Mouse (Mus musculus): ENCODE measurements around the gene B4galt1.

The B4galt1 gene

DNA sequence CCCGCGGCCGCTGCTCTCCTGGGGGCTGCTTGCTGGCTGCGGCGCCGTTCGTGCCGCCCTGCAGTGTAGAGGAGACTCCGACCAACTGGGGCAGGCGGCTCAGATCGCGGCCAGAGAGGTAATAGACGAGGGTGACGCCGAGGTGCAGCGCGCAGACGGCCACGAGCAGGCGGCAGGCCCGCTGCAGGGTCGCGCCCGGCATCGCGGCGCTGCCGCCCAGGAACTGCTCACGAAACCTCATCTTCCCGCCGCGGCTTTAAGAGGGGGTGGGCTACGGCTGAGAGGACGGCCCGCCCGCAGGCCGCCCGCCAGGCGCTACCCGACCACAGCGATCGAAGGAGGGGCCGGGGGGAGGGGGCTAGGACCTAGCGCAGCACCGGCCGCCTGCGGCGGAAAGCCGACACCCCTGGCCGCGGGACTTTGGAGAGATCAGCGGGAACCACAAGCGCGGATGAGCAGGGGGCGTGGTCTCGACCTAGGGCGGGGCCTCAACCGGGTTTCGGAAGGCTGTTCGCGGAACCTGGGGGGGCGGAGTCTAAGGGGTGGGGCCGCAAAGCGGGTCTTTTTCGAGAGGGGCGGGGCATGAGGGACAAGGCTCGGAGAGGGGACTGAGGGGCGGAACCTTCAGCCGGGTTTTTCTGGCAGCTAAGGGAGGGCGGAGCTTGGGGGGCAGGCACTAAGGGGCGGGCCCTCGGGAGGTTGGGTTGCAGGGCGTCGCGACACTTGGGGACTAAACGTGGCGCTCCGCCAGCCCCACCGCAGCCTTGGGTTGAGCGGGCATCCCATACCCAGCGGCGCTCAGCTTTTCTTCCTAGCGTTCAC is at the start of gene B4galt1:
B4galt1 (minus strand) TSS at position 441 of the 822 bp plus-strand sequence.
- DNase-seq (ENCODE audit: low read depth, low spot score) = peak; percentile 92

DNA sequence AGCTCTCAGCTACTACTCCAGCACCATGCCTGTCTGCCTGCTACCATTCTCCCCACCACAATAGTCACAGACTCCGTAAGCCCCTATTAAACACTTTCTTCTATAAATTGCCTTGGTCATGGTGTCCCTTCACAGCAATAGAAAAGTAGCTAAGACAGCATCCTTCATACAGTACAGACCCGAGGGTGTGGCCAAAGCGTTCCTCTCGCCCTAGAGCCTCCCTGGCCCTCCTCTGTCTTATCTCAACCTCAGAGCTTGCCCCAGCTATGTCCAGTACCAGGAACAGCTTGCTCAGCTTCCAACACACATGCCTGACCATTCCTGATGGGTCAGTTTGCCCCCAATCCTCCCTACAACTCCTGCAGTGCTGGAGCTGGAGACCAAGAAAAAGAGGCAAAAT is 46.8 kb upstream of the B4galt1 start:
- no peak for DNase-seq (ENCODE audit: low read depth, low spot score)

DNA sequence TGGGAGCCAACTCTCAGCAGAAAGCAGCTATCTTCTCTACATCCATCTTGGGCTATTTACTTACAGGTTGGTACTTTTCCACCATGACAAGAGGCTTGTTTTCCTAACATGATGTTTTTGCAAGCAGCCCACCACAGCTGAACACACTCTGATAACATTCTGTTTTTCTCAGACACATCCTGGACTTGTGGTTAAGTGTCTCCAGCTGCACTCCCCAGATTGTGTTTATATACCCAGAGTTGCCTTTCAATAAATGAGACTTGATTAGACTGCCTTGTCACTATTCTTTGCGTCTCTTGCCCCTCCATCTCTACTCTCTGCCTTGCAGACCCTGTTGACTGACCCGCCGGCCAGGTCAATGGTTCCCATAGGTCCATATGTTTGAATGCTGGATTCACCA is 46.3 kb upstream of the B4galt1 start:
- DNase-seq (ENCODE audit: low read depth, low spot score) = no peak

DNA sequence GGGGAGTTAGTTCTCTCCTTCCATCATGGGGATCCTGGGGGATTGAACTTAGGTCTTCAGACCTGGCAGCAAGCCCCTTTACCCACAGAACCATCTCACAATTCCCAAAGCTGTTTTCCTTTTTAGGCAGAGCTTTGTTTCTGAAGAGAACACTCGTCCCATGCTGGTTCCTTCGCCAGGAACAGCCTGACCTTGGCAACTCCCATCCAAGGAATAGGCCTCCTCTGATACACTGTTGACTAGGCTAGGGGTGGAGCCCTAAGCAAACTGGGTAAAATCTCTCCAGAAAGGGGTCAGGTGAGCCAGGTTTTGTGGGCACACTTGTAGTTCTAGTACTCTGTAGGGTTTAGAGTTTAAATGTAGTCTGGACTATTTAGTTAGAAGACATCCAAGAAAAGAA is 45.5 kb upstream of the B4galt1 start:
- no peak for DNase-seq (ENCODE audit: low read depth, low spot score)

DNA sequence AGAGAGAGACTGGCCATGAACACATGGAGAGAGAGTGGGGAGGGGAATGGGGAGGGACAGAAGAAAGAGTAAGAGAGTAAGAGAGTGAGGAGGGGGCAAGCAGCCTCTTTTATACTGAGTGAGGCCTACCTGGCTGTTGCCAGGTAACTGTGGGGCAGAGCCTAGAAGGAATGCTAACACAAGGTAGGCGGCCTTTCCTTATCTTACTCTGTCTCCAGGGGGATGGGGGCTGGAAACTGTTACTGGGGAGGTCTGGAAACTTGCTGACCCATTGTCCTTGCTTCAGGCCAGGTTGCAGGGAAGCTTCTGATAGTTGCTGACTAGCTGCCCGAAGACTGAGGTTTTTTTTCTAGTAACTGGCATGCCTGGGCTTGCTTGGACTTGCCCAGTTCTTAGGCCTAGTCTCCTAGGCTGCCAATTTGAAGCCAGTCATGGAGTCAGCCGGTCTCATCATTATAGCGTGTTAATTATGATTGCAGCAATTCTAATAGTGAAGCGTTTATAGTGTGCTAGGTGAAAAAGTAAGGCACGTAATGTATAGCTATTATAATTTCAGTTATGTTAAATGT is 44.8 kb upstream of the B4galt1 start:
- DNase-seq (ENCODE audit: low read depth, low spot score) = no peak

DNA sequence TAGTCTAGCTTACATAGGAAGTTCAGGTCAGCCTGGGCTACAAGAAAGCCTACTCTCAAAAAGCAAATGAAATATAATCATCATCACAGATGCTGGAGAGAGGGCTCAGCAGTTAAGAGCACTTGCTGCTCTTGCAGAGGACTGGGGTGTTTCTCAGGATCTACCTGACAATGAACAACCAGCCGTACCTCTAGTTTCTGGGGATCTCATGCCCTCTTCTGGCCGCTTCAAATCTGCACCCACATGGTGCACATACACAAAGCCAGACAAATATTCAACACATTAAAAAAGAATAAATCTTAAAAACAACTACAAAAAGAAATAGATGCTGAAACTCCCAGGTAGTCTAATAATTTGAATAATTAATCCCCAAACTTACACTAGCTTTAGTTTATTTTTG is 41.8 kb upstream of the B4galt1 start:
- DNase-seq (ENCODE audit: low read depth, low spot score) = no peak

DNA sequence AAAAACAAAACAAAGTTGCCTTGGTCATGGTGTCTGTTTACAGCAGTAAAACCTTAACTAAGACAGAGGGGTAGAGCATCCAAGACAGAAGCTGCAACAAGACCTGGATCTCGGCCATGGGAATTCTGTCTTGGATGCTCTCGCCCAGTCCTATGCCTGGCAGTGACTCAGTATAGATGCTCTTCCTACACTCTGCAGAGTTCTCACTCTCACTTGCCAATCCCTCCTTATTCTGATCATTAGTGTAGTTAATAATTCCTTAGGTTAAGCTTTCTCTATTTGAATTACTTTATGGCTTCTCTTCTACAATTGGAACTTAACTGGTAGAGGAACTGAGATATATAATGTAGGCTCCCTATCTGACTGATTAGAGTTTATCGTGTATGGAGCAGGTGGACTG is 41.3 kb upstream of the B4galt1 start:
- DNase-seq (ENCODE audit: low read depth, low spot score) = no peak

DNA sequence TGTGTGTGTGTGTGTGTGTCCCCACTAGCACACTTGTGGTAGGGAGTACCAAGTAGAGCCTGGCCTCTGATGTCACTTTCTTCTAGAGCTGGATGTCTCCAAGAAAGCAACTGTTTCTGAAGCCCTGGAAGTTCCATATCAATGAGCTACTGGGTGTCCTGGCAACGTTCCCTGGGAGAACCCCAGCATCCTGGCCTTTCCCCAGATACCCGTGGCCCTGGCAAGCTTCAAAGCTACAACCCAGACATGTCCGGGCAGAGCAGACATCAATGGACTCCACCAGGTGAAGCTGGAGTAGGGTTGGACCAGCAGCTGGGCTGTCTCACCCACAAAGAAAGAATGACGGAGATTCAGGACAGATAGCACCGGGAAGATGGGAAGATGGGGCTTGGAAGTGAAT is 37.4 kb upstream of the B4galt1 start:
- no peak for DNase-seq (ENCODE audit: low read depth, low spot score)

DNA sequence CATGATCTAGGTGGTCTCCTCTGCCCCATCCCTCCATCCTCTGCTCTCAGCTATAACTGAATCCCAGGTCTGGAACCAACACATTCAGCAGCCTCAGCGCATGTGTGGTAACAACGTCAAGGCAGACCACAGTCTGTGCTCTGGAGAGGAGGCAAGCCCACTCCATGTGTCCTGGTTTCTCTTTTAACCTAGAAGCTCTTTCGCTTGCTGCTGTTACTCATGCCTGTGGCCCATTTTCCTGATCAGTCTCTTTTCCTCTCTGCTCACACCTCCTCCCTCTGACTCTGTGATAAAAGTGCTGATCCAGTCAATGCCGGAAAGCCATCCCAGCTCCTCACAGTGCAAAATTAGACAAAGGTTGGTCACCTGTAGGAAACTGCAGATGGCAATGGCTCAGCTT is 36.2 kb upstream of the B4galt1 start:
- no peak for DNase-seq (ENCODE audit: low read depth, low spot score)

DNA sequence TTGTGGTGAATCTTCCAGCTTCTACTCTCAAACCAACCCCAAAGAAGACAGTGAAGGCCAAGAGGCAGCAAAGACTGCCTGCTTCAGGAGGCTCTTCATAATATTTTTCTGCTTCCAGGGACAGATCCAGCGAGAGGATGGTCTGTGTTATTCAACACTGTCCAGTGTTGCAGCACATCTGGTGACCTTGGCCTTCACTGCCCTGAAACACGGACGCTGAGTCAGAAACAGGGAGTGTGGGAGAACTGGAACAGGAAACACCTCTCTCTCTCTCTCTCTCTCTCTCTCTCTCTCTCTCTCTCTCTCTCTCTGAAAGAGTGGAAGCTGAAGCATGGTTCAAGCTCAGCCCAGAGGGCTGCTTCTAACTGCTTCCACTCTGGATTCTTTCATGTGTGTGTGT is 35.4 kb upstream of the B4galt1 start:
- no peak for DNase-seq (ENCODE audit: low read depth, low spot score)

DNA sequence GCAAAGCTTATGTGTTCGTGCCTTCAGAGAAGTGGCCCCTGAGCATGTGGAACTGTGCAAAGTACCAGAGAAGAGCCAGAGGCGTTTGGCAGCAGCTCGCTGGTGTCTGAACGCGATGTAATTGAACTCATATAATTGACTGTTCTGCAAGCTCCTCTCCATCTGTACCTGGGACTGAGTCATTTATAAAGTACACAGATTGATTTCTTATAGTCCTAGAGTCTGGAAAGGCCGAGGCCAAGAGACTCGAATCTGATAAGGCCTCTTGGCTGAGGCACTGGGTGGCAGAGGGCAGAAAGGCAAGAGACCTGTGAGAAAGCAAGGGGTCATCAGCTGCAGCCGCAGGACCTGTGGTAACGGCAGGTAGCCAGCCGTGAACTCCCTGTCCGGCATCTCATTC is 35.0 kb upstream of the B4galt1 start:
- no peak for DNase-seq (ENCODE audit: low read depth, low spot score)

DNA sequence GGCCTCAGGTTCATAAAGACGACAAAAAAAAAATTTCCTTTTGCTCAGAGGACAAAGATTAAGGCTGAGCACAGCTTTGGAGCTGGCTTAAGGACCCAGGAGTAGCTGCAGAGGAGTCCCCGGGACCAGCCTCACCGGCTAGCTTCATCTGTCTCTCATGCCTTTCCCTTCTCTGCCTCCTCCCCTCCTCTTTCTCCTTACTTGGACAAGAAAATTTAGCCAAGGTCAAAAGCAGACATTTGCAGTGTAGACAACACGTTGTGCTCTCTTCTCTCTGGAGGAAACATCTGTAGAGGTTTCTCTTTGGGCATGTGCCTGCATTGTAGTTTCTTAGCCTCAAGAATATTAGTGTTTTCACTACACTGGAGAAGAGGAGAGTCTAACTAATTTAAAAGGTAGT is 32.1 kb upstream of the B4galt1 start:
- no peak for DNase-seq (ENCODE audit: low read depth, low spot score)

DNA sequence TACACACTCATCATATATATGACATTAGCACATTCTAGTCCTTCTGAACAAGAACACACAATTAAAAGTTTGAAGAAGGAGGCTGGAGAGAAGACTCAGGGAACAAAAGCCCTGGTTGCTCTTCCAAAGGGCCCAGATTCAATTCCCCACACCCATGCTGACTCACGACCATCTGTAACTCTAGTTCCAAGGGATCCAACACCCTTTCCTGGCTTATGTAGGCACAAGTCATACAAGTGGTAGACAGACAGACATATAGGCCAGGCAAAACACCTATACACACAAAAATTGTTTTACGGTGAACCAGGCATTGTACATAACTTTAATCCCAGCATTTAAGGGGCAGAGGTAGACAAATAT is 31.3 kb upstream of the B4galt1 start:
- DNase-seq (ENCODE audit: low read depth, low spot score) = peak; percentile 48

DNA sequence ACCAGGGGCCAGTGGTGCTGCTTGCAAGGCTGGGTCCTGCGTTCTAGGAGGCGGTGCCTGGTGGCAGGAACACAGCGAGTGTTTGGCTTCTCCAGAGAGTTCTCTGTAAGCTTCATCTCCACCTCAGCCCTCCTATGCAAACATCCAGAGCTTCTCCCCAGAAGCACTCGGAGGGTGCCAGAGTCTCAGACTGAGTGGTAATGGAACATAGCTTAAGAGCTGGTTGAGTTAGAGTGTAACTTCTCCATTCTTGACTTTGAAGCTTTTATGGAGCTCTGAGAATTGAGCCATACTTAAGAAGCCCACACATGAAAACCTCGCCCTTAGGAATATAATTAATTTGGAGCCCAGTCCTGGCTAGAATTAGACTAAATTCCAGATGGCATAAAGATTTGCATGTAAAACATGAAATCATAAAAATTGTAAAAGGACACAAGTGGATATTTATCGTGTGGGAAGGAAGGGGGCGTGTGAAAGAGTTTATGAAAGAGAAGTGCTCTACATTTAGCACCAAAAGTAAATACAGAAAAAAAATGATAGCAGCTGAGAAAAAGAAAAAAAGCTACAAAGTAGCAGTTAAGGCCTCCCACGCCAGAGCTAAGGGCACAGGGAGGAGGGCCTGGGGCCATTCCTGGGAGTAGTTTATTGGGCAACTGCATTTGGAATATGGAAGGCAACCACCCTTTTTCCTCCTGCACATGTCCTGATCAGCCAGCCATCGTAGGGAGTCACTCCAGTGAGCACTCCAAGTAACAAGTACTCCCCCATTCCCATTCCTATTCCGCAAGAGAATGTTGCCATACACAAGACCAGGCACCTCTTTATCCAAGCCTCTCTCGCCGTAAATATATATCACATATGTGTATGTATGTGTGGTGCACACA is 30.7 kb upstream of the B4galt1 start:
- peak; percentile 79 for DNase-seq (ENCODE audit: low read depth, low spot score)

DNA sequence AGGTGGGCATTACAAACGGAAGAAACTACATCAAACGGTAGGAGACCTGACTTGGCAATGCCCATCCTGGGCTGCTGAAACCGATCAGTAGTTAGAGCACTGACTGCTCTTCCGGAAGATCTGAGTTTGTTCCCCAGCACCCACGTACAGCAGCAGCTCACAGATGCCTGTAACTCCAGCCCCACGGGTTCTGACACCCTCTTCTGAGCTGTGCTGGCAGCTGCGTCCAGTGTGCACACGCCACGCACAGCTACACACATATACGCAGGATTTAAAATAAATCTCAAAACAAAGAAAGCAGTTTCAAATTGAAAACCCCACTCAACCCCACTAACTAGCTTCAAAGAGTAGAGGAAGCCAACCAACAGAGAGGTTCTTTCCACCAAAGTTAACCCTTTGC is 29.4 kb upstream of the B4galt1 start:
- peak; percentile 26 for DNase-seq (ENCODE audit: low read depth, low spot score)

DNA sequence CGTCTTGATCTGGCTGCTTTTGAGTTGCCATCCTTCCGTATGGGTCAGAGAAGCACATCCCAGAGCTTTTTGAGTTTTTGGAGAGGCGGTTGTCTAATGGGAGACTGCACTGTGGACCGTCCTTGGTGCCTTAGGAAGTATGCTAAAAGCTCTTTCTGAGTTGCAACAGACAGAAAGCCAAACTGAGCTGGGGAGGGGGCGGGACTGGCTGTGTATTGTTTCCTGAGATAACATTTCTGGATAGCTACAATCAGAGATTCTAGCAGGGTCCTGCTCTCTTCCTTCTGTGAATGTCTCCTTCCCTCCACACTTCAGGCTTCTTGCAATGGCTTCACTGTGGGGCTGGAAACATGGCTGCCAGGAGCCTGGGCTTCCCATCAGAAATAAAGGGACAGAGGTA is 23.7 kb upstream of the B4galt1 start:
- DNase-seq (ENCODE audit: low read depth, low spot score) = no peak

DNA sequence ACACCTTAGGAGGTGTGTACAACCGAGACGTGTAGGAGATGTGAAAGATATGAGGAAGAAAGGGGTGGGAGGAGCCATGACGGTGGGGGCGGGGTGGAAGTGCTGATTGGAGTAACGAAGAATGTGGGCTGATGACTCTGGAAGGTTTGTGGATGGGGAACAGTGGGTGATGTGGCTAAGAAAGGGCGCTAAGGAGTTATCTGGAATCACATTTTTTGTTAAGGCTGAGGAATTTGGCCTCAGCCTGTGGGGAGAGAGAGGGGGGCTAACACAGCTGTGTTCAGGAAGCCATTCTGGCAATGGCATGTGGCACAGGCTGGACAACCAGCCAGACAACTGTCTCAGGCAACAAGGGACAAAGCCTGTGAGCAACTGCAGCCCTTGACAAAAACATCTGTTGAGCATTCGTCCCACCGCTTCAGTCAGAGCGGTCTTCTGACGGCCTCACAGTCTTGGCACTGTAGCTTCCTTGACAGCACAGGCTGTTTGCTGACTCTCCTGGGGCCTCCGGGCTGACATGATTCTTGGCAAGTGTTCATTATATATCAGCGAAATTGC is 23.1 kb upstream of the B4galt1 start:
- DNase-seq (ENCODE audit: low read depth, low spot score) = no peak

DNA sequence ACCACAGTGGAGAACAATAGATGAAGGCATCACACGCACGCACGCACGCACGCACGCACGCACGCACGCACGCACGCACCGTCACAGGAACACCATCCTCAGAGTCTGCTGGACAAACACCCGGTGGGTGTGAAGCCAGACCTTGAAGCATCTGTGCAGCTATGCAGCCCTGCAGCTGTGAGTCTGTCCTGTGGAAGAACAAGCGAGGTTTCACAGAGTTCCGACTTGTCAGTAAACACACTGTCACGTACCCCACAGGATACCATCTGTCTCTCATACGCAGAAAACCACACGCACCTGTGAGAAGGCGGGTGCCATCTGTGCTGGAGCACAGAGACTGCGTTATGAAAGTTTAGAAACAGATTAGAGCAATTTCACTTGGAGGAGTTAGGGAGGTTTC is 22.0 kb upstream of the B4galt1 start:
- peak; percentile 90 for DNase-seq (ENCODE audit: low read depth, low spot score)

DNA sequence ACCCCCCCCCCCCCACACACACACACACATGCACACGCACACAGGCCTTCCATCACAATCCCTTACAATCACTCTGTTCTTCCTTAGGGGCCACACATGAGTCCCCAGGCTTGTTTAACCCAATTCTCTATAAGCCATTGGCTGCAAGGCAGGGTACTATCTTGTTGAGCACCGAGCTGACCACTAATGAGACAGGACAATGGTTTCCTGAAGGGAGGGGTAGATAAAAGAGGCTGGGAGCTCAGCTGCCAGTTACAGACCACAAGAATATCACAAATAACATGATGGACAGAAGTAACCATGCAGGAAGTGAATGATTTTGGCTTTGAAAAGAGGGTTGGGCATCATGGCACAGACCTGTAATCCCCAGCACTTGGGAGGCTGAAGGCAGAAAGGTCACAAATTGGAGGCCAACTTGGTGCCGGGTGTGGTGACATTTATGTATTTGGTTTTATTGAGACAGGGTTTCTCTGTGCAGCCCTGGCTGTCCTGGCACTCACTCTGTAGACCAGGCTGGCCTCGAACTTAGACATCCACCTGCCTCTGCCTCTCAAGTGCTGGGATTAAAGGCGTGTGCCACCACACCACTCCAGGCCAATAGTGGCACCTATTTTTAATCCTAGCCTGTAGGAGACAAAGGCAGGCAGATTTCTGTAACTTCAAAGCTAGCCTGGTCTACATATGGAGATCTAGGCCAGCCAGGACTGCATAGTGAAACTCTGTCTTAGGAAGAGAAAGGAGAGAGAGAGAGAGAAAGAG is 21.2 kb upstream of the B4galt1 start:
- DNase-seq (ENCODE audit: low read depth, low spot score) = no peak

DNA sequence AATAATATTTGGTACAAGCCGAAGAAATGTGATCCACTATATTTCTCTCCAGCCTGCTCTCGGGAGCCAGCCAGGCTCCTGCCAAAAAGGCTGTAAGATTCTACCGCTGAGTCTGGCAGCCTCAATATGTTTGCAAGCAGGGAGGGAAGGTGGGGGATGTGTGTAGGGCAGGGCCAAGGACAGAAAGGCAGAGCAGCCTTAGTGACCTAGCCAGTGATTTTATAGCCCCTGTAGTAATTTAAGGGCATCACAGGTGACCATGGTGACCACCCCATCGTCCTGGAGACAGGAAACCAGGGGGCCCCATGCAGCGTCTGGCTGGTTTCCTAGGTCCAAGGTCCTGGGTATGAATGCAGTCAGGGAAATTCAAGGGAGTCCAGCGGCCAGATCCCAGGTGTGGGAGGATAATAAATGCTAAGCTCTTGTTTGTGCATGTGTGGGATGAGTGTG is 20.4 kb upstream of the B4galt1 start:
- peak; percentile 31 for DNase-seq (ENCODE audit: low read depth, low spot score)

DNA sequence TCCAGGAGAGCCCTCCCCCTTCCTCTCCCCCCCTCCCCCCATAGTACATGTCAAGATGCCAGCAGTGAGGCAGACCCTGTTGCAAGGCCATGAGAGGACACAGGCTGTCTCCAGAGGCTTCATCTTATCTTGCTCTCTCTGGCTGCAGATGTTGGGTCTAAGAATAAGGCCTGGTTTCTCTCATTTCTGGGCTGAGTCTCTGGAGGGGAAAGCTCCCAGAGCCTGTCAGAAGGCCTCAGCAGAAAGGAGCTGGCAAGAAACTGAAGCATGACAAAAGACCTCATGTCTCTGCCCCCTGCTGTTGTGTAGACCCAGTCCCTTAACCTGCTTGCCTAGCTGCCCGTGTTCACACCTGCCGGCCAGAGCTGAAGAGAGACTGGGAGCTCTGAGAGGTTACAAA is 19.5 kb upstream of the B4galt1 start:
- DNase-seq (ENCODE audit: low read depth, low spot score) = no peak

DNA sequence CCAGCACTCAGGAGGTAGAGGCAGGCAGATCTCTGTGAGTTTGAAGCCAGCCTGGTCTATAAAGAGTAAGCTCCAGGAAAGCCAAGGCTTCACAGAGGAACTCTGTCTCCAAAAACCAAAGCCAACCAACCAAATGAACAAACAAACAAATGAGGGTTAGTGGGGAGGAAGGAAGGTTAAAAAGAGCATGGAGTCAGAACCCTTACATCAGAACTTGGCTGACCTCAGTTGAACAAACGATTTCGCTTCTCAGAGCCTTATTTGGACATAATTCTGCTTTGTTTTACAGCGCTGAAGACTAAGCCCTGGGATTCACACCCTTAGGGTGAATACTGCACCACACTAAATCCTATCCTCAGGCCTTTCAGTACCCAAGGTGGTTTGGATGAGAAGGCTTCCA is 18.3 kb upstream of the B4galt1 start:
- no peak for DNase-seq (ENCODE audit: low read depth, low spot score)

All from telencephalon, adult 2 months (tissue).